Mouse (Mus musculus) C3H10T1/2 (cell line): ENCODE measurements around the gene Phtf2. TPM values are rescaled to one million over a fixed set of nuclear protein-coding genes. Genes with fewer than 3 reads are reported as not detected.

ENCODE experiments used
- polyA plus RNA-seq, 2 experiments: library from polyadenylated mRNA; unstranded; fragments of >200 nt; fragmentation: generic; extraction: Trizol; gene quantifications; one replicate each; pipeline ENCODE4 v1.2.1; 2012; ENCODE audit warnings: missing spikeins in 2 of 2

Phtf2 gene
- under 1 TPM; 0.07 to 0.45 TPM for polyA plus RNA-seq

DNA sequence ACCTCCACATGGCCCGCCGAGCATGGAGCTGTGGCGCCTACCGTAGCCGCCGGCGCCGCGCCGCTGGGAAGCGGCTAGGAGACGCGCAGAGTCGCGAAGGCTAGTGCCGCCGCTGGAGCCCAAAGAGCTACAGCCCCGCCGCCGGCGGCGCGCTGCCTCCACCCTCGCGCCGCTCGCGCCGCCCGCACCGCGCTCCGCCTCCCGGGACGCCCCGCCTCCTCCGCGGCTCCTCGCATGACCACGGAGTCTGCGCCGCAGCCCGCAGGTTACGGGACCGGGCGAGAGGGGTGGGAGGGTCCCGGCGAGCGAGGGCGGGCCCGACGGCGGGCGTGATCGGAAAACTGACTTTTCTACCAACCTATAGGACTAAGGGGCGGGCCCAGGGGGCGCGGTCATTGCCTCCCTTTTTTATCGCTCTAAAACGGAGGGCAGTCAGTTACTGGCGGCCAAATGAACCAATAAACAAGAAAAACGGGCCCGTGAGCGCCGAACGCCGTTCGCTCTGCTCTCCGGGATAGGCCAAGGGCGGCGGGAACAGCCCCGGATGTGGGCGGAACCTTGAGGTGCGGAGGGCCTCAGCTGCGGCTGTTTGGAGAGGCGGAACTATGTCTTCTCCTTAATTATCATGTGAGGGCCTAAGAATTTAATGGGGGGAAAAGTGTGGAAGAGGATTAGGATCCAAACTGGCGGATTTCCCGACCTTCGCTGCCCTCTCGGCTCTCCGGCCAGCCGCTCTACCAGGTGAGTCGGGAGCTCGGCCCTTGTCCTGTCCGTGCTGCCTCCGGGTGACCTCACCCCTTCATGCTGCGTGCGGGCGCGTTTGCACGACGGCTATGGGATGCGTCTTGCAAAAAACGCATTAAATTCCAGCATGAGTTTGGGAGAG is at the start of gene Phtf2, which contains the start of gene Tmem60:
TSS of gene Phtf2 (minus strand) at position 210 of the 886 bp plus-strand sequence.
TSS of gene Tmem60 (plus strand) at position 277 of the 886 bp plus-strand sequence.

Other genes with a start within 250 kb of the Phtf2 start
- gene Tmem60, start 67 bp upstream of the Phtf2 start, polyA plus RNA-seq = 10 to 100 TPM in 1 of 2 experiments, 1 to 10 TPM in 1; 4.0 to 14.1 TPM
- 1 to 10 TPM in 1 of 2 experiments, under 1 TPM in 1; 0.54 to 1.8 TPM for gene Rsbn1l, start 74.3 kb upstream of the Phtf2 start, polyA plus RNA-seq
- 1 to 10 TPM; 1.8 to 5.4 TPM for gene Ptpn12, start 173.8 kb upstream of the Phtf2 start, polyA plus RNA-seq